Mouse (Mus musculus) ES-Bruce4 (cell line): ENCODE measurements around the gene Smim12. TPM values are rescaled to one million over a fixed set of nuclear protein-coding genes. Genes with fewer than 3 reads are reported as not detected.
A peak's percentile ranks its signal among the peaks of the same experiment; 100 is the strongest.

Source experiments
- H3K27ac ChIP-seq: 2 replicates; pipeline ENCODE4 v1.5.1; 2012; ENCODE audit warnings: low read length, inconsistent platforms; ENCODE audit not compliant: insufficient read depth
- H3K27me3 ChIP-seq: 2 replicates; pipeline ENCODE4 v1.6.1; 2012; ENCODE audit warnings: mild to moderate bottlenecking, low read length, inconsistent platforms; ENCODE audit not compliant: control insufficient read depth, poor library complexity, insufficient read depth, severe bottlenecking
- H3K36me3 ChIP-seq: 2 replicates; pipeline ENCODE4 v1.6.1; 2012; ENCODE audit warnings: inconsistent platforms, mild to moderate bottlenecking, low read length, moderate library complexity; ENCODE audit not compliant: control insufficient read depth, poor library complexity, insufficient read depth, severe bottlenecking
- H3K4me1 ChIP-seq: one replicate; pipeline ENCODE4 v1.8.1; 2011; ENCODE audit warnings: low read length; ENCODE audit not compliant: control insufficient read depth, insufficient read depth
- H3K4me3 ChIP-seq: 2 replicates; pipeline ENCODE4 v1.5.1; 2011; ENCODE audit warnings: low read depth, mild to moderate bottlenecking, low read length
- H3K9ac ChIP-seq: 2 replicates; pipeline ENCODE4 v1.6.1; 2012; ENCODE audit warnings: low read depth, mild to moderate bottlenecking, inconsistent platforms; ENCODE audit not compliant: poor library complexity, severe bottlenecking
- H3K9me3 ChIP-seq: replicated peaks from 2 replicates; pipeline ENCODE4 v1.6.1; 2012; ENCODE audit warnings: mild to moderate bottlenecking, low read length, inconsistent platforms; ENCODE audit not compliant: control insufficient read depth, poor library complexity, insufficient read depth, severe bottlenecking
- CTCF ChIP-seq: IDR thresholded peaks from one replicate; pipeline ENCODE4 v1.8.1; 2011; ENCODE audit warnings: low read depth, low read length
- EP300 ChIP-seq: IDR thresholded peaks from 2 replicates; pipeline ENCODE4 v1.6.1; 2011; ENCODE audit warnings: low read depth, low read length; ENCODE audit not compliant: insufficient read depth
- POLR2A ChIP-seq: IDR thresholded peaks from one replicate; pipeline ENCODE4 v1.8.1; 2011; ENCODE audit warnings: low read length; ENCODE audit not compliant: insufficient read depth
- polyA plus RNA-seq: library from polyadenylated mRNA; stranded (reverse); fragments of >200 nt; gene quantifications from 2 replicates; pipeline ENCODE4 v1.2.4, GENCODE M21; 2011; ENCODE audit warnings: low read depth; ENCODE audit not compliant: missing spikeins, insufficient read depth, insufficient read length

Smim12 gene
- 26.6 and 28.8 TPM in 2 replicates for polyA plus RNA-seq

- Histone ChIP-seq H3K9me3 (no peaks in the 10 kb centered on the region), H3K4me3 (peak within 1 kb of the TSS; percentile 94), H3K4me1 (no peaks in the 10 kb centered on the region), H3K27ac (no peak within 1 kb of the TSS), H3K36me3 (peaks cover 4% of the 10 kb centered on the region; the same call in 1 of the 2 replicates), H3K27me3 (no peaks in the 10 kb centered on the region), H3K9ac (peak within 1 kb of the TSS; percentile 57)
- TF ChIP-seq EP300 (no peak), POLR2A (peak; percentile 29), CTCF (peak; percentile 84)
Observed at GRCm38 (mm10) chr4:127243552-127243951, at the start of gene Smim12. Gene Smim12 (plus strand): TSS chr4:127243784.

GRCm38 (mm10) chr4:127194477-127195269 is 48.9 kb upstream of the Smim12 start:
- Histone ChIP-seq H3K4me3 (no peak overlapping the region), H3K36me3 (no peaks in the 10 kb centered on the region), H3K4me1 (peaks cover 14% of the 10 kb centered on the region), H3K9me3 (no peaks in the 10 kb centered on the region), H3K9ac (no peak overlapping the region), H3K27me3 (no peaks in the 10 kb centered on the region), H3K27ac (no peak overlapping the region)
- TF ChIP-seq CTCF = no peak
- TF ChIP-seq EP300 = no peak
- TF ChIP-seq POLR2A = no peak

GRCm38 (mm10) chr4:127198609-127199008 is 45.0 kb upstream of the Smim12 start:
- Histone ChIP-seq H3K27ac (peak overlapping the region; percentile 81), H3K9me3 (no peaks in the 10 kb centered on the region), H3K4me3 (no peak overlapping the region), H3K9ac (peak overlapping the region; percentile 67; the same call in 1 of the 2 replicates), H3K36me3 (no peaks in the 10 kb centered on the region), H3K4me1 (peaks cover 7% of the 10 kb centered on the region), H3K27me3 (no peaks in the 10 kb centered on the region)
- TF ChIP-seq POLR2A = no peak
- TF ChIP-seq EP300 = peak; percentile 92

- Histone ChIP-seq H3K4me3 (peak overlapping the region; percentile 63), H3K9me3 (no peaks in the 10 kb centered on the region), H3K4me1 (peaks cover 5% of the 10 kb centered on the region), H3K9ac (peak overlapping the region; percentile 67), H3K27me3 (no peaks in the 10 kb centered on the region), H3K27ac (peak overlapping the region; percentile 81), H3K36me3 (no peaks in the 10 kb centered on the region)
- TF ChIP-seq CTCF (peak; percentile 95), POLR2A (no peak), EP300 (peak; percentile 66; the same call in 1 of the 2 replicates)
Observed at GRCm38 (mm10) chr4:127199406-127199805, 44.2 kb upstream of the Smim12 start.

GRCm38 (mm10) chr4:127200164-127200722 is 43.3 kb upstream of the Smim12 start:
- peak overlapping the region; percentile 34 for H3K4me3 ChIP-seq
- H3K9ac ChIP-seq = peak overlapping the region; percentile 67
- peaks cover 5% of the 10 kb centered on the region for H3K4me1 ChIP-seq
- H3K9me3 ChIP-seq = no peaks in the 10 kb centered on the region
- peak; percentile 92 for TF ChIP-seq EP300
- TF ChIP-seq CTCF = no peak
- TF ChIP-seq POLR2A = no peak
- no peaks in the 10 kb centered on the region for H3K27me3 ChIP-seq
- peak overlapping the region; percentile 68 for H3K27ac ChIP-seq
- 0 out of 2 replicates have a peak, but pooled peaks cover 2% of the 10 kb centered on the region for H3K36me3 ChIP-seq
